In the genomic region with DNA sequence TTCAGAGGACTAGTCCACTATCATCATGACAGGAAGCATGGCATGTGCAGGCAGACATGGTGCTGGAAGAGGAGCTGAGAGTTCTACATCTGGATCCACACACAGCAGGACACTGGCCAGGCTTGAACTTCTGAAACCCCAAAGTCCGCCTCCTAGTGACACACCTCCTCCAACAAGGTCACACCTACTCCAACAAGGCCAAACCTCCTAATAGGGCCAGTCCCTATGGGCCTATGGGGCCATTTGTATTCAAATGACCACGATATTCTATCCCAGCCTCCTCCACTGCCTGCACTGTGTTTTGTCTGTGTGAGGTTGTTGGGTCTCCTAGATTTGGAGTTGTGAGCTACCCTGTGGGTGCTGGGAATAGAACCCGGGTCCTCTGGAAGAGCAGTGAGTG, we compare ENCODE assay signal across 8 mouse cellular contexts. TPM values are rescaled to one million over a fixed set of nuclear protein-coding genes. Genes with fewer than 3 reads are reported as not detected.
A peak's percentile ranks its signal among the peaks of the same experiment; 100 is the strongest.
DNase-seq lines count a peak whose midpoint lies in the region; ATAC-seq and TF ChIP-seq lines count a peak whose summit lies in the region.

No protein-coding gene starts in this region.

- 84% methylated on average over 3 of the region's 3 CpGs for WGBS in limb, embryonic 15.5 days

- H3K4me1 ChIP-seq in testis, adult 2 months (ENCODE audit: control insufficient read depth, insufficient read depth, low read length), result peaks cover 10% of the 10 kb centered on the region
- peaks cover 10% of the 10 kb centered on the region for H3K4me1 ChIP-seq in limb, embryonic 15.5 days

- H3K27me3 ChIP-seq in testis, adult 2 months (ENCODE audit: control insufficient read depth, insufficient read depth, low read length), result no peaks in the 10 kb centered on the region
- no peaks in the 10 kb centered on the region for H3K27me3 ChIP-seq in limb, embryonic 15.5 days

- H3K27ac ChIP-seq in testis, adult 2 months (ENCODE audit: control insufficient read depth, insufficient read depth, low read depth, low read length), result no peak overlapping the region
- H3K27ac ChIP-seq in limb, embryonic 15.5 days, result no peak overlapping the region

- DNase-seq in cerebellum, adult 9-11 months, result peak; percentile 46
- no peak for DNase-seq in cerebellum, adult 9-10 months
- DNase-seq in testis, postnatal 14 days (ENCODE audit: low spot score), result no peak
- no peak for DNase-seq in embryo, embryonic 10 days (ENCODE audit: low spot score)
- no peak for DNase-seq in frontal cortex, postnatal 36 days (ENCODE audit: low spot score in 2 of 2)

- H3K9ac ChIP-seq in limb, embryonic 15.5 days, result no peak overlapping the region

- peak overlapping the region; percentile 31 for H3K4me2 ChIP-seq in limb, embryonic 15.5 days

- TF ChIP-seq CTCF in testis, adult 2 months (IDR thresholded peaks at IDR 0.05; ENCODE audit: control insufficient read depth, insufficient read depth, insufficient replicate concordance, low read depth, low read length), result no peak

- H3K36me3 ChIP-seq in testis, adult 2 months (ENCODE audit: control insufficient read depth, insufficient read depth, low read length), result no peaks in the 10 kb centered on the region
- peaks cover 23% of the 10 kb centered on the region for H3K36me3 ChIP-seq in limb, embryonic 15.5 days

- TF ChIP-seq POLR2A in testis, adult 2 months (IDR thresholded peaks at IDR 0.05; ENCODE audit: control insufficient read depth, low read depth, low read length), result no peak

- peak overlapping the region; percentile 85 for H3K4me3 ChIP-seq in testis, adult 2 months (ENCODE audit: control insufficient read depth, low read depth, low read length)
- peak overlapping the region; percentile 92 for H3K4me3 ChIP-seq in limb, embryonic 15.5 days

- no peaks in the 10 kb centered on the region for H3K9me3 ChIP-seq in limb, embryonic 15.5 days

- ATAC-seq in limb, embryonic 15.5 days (ENCODE audit: insufficient number of reproducible peaks, low FRiP score, low TSS enrichment, low read depth), result no peak
- ATAC-seq in erythroblast, adult 5-6 weeks (replicated peaks; ENCODE audit: low FRiP score, poor library complexity, severe bottlenecking), result no peak

RNA-seq across cellular contexts. Expression of a gene that starts 0.7 kb away (rescaled TPM):
- 637 and 782 TPM in 2 replicates for polyA plus RNA-seq in testis, adult 2 months (2012; rRNA removed)
- 321 and 323 TPM in 2 replicates for polyA plus RNA-seq in limb, embryonic 15.5 days (2015; fragmentation: Nextera tagmentation; extraction: Ambion mirVana)
- total RNA-seq in erythroblast, adult 5-6 weeks (2015; ENCODE audit: low replicate concordance), result 28.6 and 34.9 TPM in 2 replicates
- total RNA-seq in erythroblast, adult 5-6 weeks (2017; ENCODE audit: low replicate concordance), result 23.7 and 25.0 TPM in 2 replicates

RNA-seq across cellular contexts. Expression of a gene that starts 51.1 kb away (rescaled TPM):
- 5.3 and 5.4 TPM in 2 replicates for polyA plus RNA-seq in testis, adult 2 months (2012; rRNA removed)
- 11.9 and 12.9 TPM in 2 replicates for polyA plus RNA-seq in limb, embryonic 15.5 days (2015; fragmentation: Nextera tagmentation; extraction: Ambion mirVana)
- 2.7 TPM in 1 of 2 replicates, not detected in the other for total RNA-seq in erythroblast, adult 5-6 weeks (2015; ENCODE audit: low replicate concordance)
- total RNA-seq in erythroblast, adult 5-6 weeks (2017; ENCODE audit: low replicate concordance), result 1.3 and 1.8 TPM in 2 replicates
